Mouse (Mus musculus) left cerebral cortex, adult 8-10 months (tissue): ENCODE results near the gene Gm49388. TPM values are rescaled to one million over a fixed set of nuclear protein-coding genes. Genes with fewer than 3 reads are reported as not detected.
"Not testable (repeated sequence)": the region's sequence is repeated elsewhere in the genome, so short reads cannot be mapped to it uniquely, and the experiment has no call there.

Experiments used
- DNase-seq, 2 experiments: peaks; one replicate each; pipeline ENCODE4 v3.0.0; 2022; ENCODE audit warnings: low spot score in 2 of 2
- total RNA-seq, 4 experiments: library from RNA; stranded (reverse); gene quantifications; 2 replicates each; pipeline ENCODE4 v1.2.4; 2022

Gm49388 gene
- total RNA-seq, 4 experiments from 2014 or later, result 3.9 to 6.2 (median 4.6) TPM

GRCm38 (mm10) chr7:127837473-127837872 lies 52.1 kb downstream of the Gm49388 start:
- no peak for DNase-seq

GRCm38 (mm10) chr7:127837878-127838277 lies 52.5 kb downstream of the Gm49388 start:
- not testable (repeated sequence) for DNase-seq

- DNase-seq, result not testable (repeated sequence)
These were observed 54.6 kb downstream of the Gm49388 start for GRCm38 (mm10) chr7:127840031-127840430.

- DNase-seq, result peak; percentile 70 to 85
These were observed 55.5 kb downstream of the Gm49388 start for GRCm38 (mm10) chr7:127840886-127841285.

- peak; percentile 87 to 99 for DNase-seq
These were observed 56.1 kb downstream of the Gm49388 start for GRCm38 (mm10) chr7:127841340-127842000.

GRCm38 (mm10) chr7:127842001-127842718 lies 56.8 kb downstream of the Gm49388 start:
- DNase-seq, result peak; percentile 63 to 74

- no peak for DNase-seq
These were observed 64.8 kb downstream of the Gm49388 start for GRCm38 (mm10) chr7:127849973-127850875.

GRCm38 (mm10) chr7:127850906-127851305 lies 65.5 kb downstream of the Gm49388 start:
- no peak for DNase-seq

Other genes starting within 250 kb of the Gm49388 start
- 1 to 10 TPM in 2 of 4 experiments, under 1 TPM in 1, not detected in 1; 1.00 to 1.3 (median 1.0) TPM for gene Tmem265, start 224.2 kb upstream of the Gm49388 start, total RNA-seq
- gene Phkg2, start 212.3 kb upstream of the Gm49388 start, total RNA-seq, result 10 to 100 TPM; 74.2 to 85.4 (median 81.9) TPM
- 10 to 100 TPM in 2 of 4 experiments, 1 to 10 TPM in 2; 7.4 to 10.5 (median 10.0) TPM for gene Ccdc189, start 197.0 kb upstream of the Gm49388 start, total RNA-seq
- 10 to 100 TPM; 57.1 to 68.5 (median 67.5) TPM for gene Rnf40, start 196.8 kb upstream of the Gm49388 start, total RNA-seq
- gene Zfp629, start 169.8 kb upstream of the Gm49388 start, total RNA-seq, result 10 to 100 TPM; 19.3 to 29.3 (median 21.9) TPM
- gene Bcl7c, start 76.7 kb upstream of the Gm49388 start, total RNA-seq, result 10 to 100 TPM; 31.4 to 49.5 (median 43.6) TPM
- gene Ctf1, start 72.9 kb upstream of the Gm49388 start, total RNA-seq, result 1 to 10 TPM; 3.1 to 6.9 (median 4.2) TPM
- not detected for gene Ctf2, start 53.4 kb upstream of the Gm49388 start, total RNA-seq
- 10 to 100 TPM; 59.3 to 68.5 (median 63.5) TPM for gene Fbxl19, start 41.1 kb upstream of the Gm49388 start, total RNA-seq
- 10 to 100 TPM; 18.0 to 22.2 (median 19.5) TPM for gene Orai3, start 15.8 kb upstream of the Gm49388 start, total RNA-seq
- gene Setd1a, start 8.9 kb upstream of the Gm49388 start, total RNA-seq, result 10 to 100 TPM; 44.7 to 48.4 (median 46.9) TPM
- 1 to 10 TPM; 4.2 to 9.7 (median 4.6) TPM for gene Hsd3b7, start 15.0 kb downstream of the Gm49388 start, total RNA-seq
- gene Stx4a, start 38.7 kb downstream of the Gm49388 start, total RNA-seq, result 10 to 100 TPM; 62.3 to 96.9 (median 71.2) TPM
- 100 to 1,000 TPM; 444 to 479 (median 451) TPM for gene Stx1b, start 38.9 kb downstream of the Gm49388 start, total RNA-seq
- gene Zfp646, start 90.6 kb downstream of the Gm49388 start, total RNA-seq, result 10 to 100 TPM; 29.9 to 32.8 (median 31.2) TPM
- 10 to 100 TPM; 22.7 to 25.3 (median 23.3) TPM for gene Zfp668, start 91.2 kb downstream of the Gm49388 start, total RNA-seq
- gene Prss53, start 105.4 kb downstream of the Gm49388 start, total RNA-seq, result 1 to 10 TPM in 3 of 4 experiments, under 1 TPM in 1; 0.78 to 2.1 (median 1.4) TPM
- not detected for gene Gm21974, start 109.8 kb downstream of the Gm49388 start, total RNA-seq
- 10 to 100 TPM; 18.5 to 31.2 (median 25.2) TPM for gene Vkorc1, start 110.0 kb downstream of the Gm49388 start, total RNA-seq
- gene Bckdk, start 118.5 kb downstream of the Gm49388 start, total RNA-seq, result 10 to 100 TPM; 39.4 to 47.5 (median 44.3) TPM
- 10 to 100 TPM; 25.3 to 33.8 (median 27.6) TPM for gene Kat8, start 126.9 kb downstream of the Gm49388 start, total RNA-seq
- gene Prss8, start 144.5 kb downstream of the Gm49388 start, total RNA-seq, result under 1 TPM in 2 of 4 experiments, not detected in 2; 0.33 to 0.82 TPM
- gene Prss36, start 161.1 kb downstream of the Gm49388 start, total RNA-seq, result 1 to 10 TPM; 6.2 to 9.2 (median 8.0) TPM
- gene Fus, start 181.8 kb downstream of the Gm49388 start, total RNA-seq, result 100 to 1,000 TPM; 329 to 369 (median 354) TPM
- 10 to 100 TPM in 1 of 4 experiments, 1 to 10 TPM in 3; 2.6 to 11.7 (median 5.2) TPM for gene Pycard, start 208.3 kb downstream of the Gm49388 start, total RNA-seq
- gene Trim72, start 218.3 kb downstream of the Gm49388 start, total RNA-seq, result 1 to 10 TPM in 3 of 4 experiments, under 1 TPM in 1; 0.96 to 1.5 (median 1.4) TPM